Mouse (Mus musculus) embryonic facial prominence, embryonic 10.5 days (tissue): Measurements from ENCODE around the gene Stxbp6. TPM values are rescaled to one million over a fixed set of nuclear protein-coding genes. Genes with fewer than 3 reads are reported as not detected.

Experiments used
- DNase-seq: peaks from one replicate; pipeline ENCODE4 v3.0.0-alpha.2; 2017; ENCODE audit warnings: low spot score
- H3K27ac ChIP-seq: fragments of 300-500 bp; sonication (generic); replicated peaks from 2 replicates; pipeline ENCODE4 v1.5.1; 2016; ENCODE audit warnings: mild to moderate bottlenecking
- H3K27me3 ChIP-seq: fragments of 300-500 bp; sonication (generic); replicated peaks from 2 replicates; pipeline ENCODE4 v1.6.1; 2016; ENCODE audit warnings: low read depth, mild to moderate bottlenecking; ENCODE audit not compliant: poor library complexity, severe bottlenecking
- H3K36me3 ChIP-seq: fragments of 300-500 bp; sonication (generic); replicated peaks from 2 replicates; pipeline ENCODE4 v1.6.1; 2016; ENCODE audit warnings: mild to moderate bottlenecking, moderate library complexity
- H3K4me1 ChIP-seq: fragments of 300-500 bp; sonication (generic); 2 replicates; pipeline ENCODE4 v1.6.1; 2016
- H3K4me3 ChIP-seq: fragments of 300-500 bp; sonication (generic); 2 replicates; pipeline ENCODE4 v1.5.1; 2016; ENCODE audit warnings: mild to moderate bottlenecking, moderate library complexity
- H3K9me3 ChIP-seq: fragments of 300-500 bp; sonication (generic); 2 replicates; pipeline ENCODE4 v1.6.1; 2016; ENCODE audit warnings: mild to moderate bottlenecking
- WGBS: fragments of 180-500 bp; shearing (Covaris S2); methylation state at CpG from one replicate; pipeline ENCODE4 v1.1.7; 2016; 5-methylcytosine and 5-hydroxymethylcytosine counted together
- polyA plus RNA-seq: library from polyadenylated mRNA; unstranded; fragments of >200 nt; fragmentation: Nextera tagmentation; extraction: Ambion mirVana; gene quantifications from 2 replicates; pipeline ENCODE4 v1.2.1, GENCODE M21; 2016

Stxbp6 gene
- polyA plus RNA-seq, 1 experiment from 2014 or later = 11.9 TPM

DNA sequence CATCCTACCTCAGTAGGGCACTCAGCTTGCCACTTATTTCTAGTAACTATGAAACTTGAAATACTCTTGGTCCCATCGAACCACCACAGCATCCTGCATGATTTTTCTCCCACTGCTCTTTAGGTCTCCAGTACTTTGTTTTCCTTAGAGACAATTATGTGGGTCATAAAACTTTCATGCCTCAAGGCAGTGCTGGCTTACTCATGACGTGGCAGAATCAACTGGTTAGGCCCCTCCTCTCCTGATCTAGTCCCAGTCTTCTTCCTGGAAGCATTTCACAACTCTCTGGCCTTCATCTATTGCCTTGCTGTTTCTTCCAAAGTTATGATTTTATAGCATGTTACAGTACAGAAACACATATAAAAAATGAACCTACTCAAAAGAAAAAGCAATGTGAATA is 201.8 kb downstream of the Stxbp6 start:
- no peaks in the 10 kb centered on the region for H3K4me1 ChIP-seq
- H3K4me3 ChIP-seq = no peak overlapping the region
- no peaks in the 10 kb centered on the region for H3K27me3 ChIP-seq
- 63% methylated on average over 2 of the region's 2 CpGs for WGBS
- no peaks in the 10 kb centered on the region for H3K36me3 ChIP-seq
- DNase-seq = no peak
- no peak overlapping the region for H3K27ac ChIP-seq
- H3K9me3 ChIP-seq = no peaks in the 10 kb centered on the region

DNA sequence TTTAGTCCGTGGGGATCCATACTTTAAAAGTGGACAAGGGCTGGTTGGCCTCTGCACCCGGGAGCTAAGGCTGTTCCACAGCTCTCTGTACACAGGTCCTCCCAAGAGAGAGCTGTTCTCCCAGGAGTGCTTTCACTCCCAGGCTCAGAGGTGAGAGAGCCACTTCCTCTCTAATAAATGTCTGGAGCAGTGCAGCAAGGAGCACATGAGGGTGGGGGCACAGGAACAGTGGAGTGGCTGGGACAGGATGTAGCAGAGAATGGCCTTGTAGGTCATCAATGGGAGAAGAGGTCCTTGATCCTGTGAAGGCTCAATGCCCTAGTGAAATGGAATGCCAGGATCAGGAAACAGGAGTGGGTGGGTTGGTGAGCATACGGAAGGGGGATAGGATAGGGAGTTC is 209.1 kb downstream of the Stxbp6 start:
- no peak for DNase-seq
- 84% methylated on average over 3 of the region's 3 CpGs for WGBS
- Histone ChIP-seq H3K4me3 (no peak overlapping the region), H3K27me3 (no peaks in the 10 kb centered on the region), H3K4me1 (no peaks in the 10 kb centered on the region), H3K27ac (no peak overlapping the region), H3K9me3 (no peaks in the 10 kb centered on the region), H3K36me3 (no peaks in the 10 kb centered on the region)

- no peaks in the 10 kb centered on the region for H3K27me3 ChIP-seq
- WGBS = 81% methylated on average over 5 of the region's 5 CpGs
Measured at GRCm38 (mm10) chr12:44859454-44859853, 215.1 kb downstream of the Stxbp6 start.

GRCm38 (mm10) chr12:44858110-44858885 is 216.2 kb downstream of the Stxbp6 start:
- Histone ChIP-seq H3K4me1 (no peaks in the 10 kb centered on the region), H3K27ac (no peak overlapping the region), H3K36me3 (no peaks in the 10 kb centered on the region), H3K27me3 (no peaks in the 10 kb centered on the region), H3K4me3 (no peak overlapping the region), H3K9me3 (no peaks in the 10 kb centered on the region)
- 62% methylated on average over 4 of the region's 4 CpGs for WGBS
- DNase-seq = peak; percentile 15

More at GRCm38 (mm10) chr12:44859454-44859853, 215.1 kb downstream of the Stxbp6 start:
- H3K27ac ChIP-seq = no peak overlapping the region
- no peak overlapping the region for H3K4me3 ChIP-seq
- no peaks in the 10 kb centered on the region for H3K4me1 ChIP-seq
- no peaks in the 10 kb centered on the region for H3K36me3 ChIP-seq
- no peaks in the 10 kb centered on the region for H3K9me3 ChIP-seq
- DNase-seq = no peak

- H3K36me3 ChIP-seq = no peaks in the 10 kb centered on the region
- no peak overlapping the region for H3K27ac ChIP-seq
- no peaks in the 10 kb centered on the region for H3K4me1 ChIP-seq
- no peaks in the 10 kb centered on the region for H3K27me3 ChIP-seq
- no peak for DNase-seq
- WGBS = 82% methylated on average over 1 of the region's 1 CpGs
- no peaks in the 10 kb centered on the region for H3K9me3 ChIP-seq
- no peak overlapping the region for H3K4me3 ChIP-seq
Measured at GRCm38 (mm10) chr12:44852024-44852423, 222.5 kb downstream of the Stxbp6 start.

- no peak for DNase-seq
- no peaks in the 10 kb centered on the region for H3K4me1 ChIP-seq
- no peaks in the 10 kb centered on the region for H3K27me3 ChIP-seq
- 79% methylated on average over 1 of the region's 1 CpGs for WGBS
- no peak overlapping the region for H3K4me3 ChIP-seq
- H3K9me3 ChIP-seq = no peaks in the 10 kb centered on the region
- H3K27ac ChIP-seq = no peak overlapping the region
- H3K36me3 ChIP-seq = no peaks in the 10 kb centered on the region
Measured at GRCm38 (mm10) chr12:44850516-44850915, 224.0 kb downstream of the Stxbp6 start.

DNA sequence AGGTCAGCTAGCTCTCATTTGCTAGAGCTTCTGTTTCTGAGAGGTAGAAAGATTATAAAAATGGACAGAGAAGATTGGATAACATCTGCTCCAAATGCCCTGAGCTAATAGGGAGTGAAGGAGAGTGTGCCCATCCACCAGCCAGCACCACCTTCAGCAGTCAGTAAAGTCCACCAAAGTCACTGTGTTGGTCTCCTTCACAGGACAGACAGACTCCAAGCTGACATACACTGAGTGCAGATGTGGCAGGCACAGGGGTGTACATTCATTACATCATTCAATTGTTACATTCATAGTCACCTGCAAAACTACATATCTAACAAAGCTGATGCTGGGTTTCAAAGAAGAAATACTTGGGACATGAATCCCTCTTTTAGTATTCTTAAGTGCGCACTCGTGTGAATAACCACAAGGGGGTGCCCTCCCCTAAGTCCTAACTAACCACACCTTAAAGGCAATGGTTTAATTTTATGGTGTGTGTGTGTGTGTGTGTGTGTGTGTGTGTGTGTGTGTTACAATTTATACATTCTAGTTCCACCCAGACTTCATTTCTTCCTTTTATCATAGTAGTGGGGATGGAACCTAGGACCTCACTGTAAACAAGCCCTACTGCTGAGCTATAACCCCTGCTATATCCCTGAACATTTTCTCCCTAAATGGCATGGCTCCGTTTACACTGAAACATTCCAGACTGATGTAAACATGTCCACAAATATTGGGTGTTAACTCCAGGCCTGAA is 225.9 kb downstream of the Stxbp6 start:
- H3K27ac ChIP-seq = no peak overlapping the region
- no peaks in the 10 kb centered on the region for H3K27me3 ChIP-seq
- H3K4me1 ChIP-seq = no peaks in the 10 kb centered on the region
- WGBS = 50% methylated on average over 3 of the region's 3 CpGs
- H3K9me3 ChIP-seq = no peaks in the 10 kb centered on the region
- H3K4me3 ChIP-seq = no peak overlapping the region
- DNase-seq = peak; percentile 45
- H3K36me3 ChIP-seq = no peaks in the 10 kb centered on the region

DNA sequence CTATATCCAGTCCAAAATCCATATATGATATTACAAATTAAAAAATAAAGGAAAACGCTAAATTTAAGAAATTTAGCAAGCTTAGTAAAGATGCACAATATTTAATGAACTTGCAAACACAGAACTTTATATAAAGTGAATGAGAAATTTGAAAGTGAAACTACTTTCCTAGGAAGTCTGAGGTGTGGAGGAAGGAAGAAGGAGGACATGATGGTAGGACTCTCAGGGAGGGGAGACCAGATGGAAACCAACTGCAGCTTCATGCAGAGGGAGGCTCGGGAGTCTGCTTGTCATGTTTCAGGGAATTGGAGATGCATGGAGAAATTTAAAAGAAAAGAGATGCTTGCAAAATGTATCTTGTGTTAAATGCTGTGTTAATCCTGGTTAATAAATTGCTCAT is 233.9 kb downstream of the Stxbp6 start:
- H3K27ac ChIP-seq = no peak overlapping the region
- no peaks in the 10 kb centered on the region for H3K36me3 ChIP-seq
- no peak for DNase-seq
- no peaks in the 10 kb centered on the region for H3K27me3 ChIP-seq
- 75% methylated on average over 2 of the region's 2 CpGs for WGBS
- no peaks in the 10 kb centered on the region for H3K9me3 ChIP-seq
- H3K4me1 ChIP-seq = peaks cover 11% of the 10 kb centered on the region
- H3K4me3 ChIP-seq = no peak overlapping the region

GRCm38 (mm10) chr12:44839594-44840373 is 234.7 kb downstream of the Stxbp6 start:
- DNase-seq = no peak
- H3K9me3 ChIP-seq = no peaks in the 10 kb centered on the region
- H3K4me3 ChIP-seq = no peak overlapping the region
- H3K27ac ChIP-seq = no peak overlapping the region; the same call in 1 of the 2 replicates
- no peaks in the 10 kb centered on the region for H3K36me3 ChIP-seq
- 51% methylated on average over 7 of the region's 7 CpGs for WGBS
- peaks cover 11% of the 10 kb centered on the region for H3K4me1 ChIP-seq
- H3K27me3 ChIP-seq = no peaks in the 10 kb centered on the region

- H3K36me3 ChIP-seq = no peaks in the 10 kb centered on the region
- H3K27ac ChIP-seq = no peak overlapping the region
- H3K4me1 ChIP-seq = peaks cover 11% of the 10 kb centered on the region
- peaks cover 6% of the 10 kb centered on the region; the same call in 1 of the 2 replicates for H3K9me3 ChIP-seq
- WGBS = 66% methylated on average over 1 of the region's 1 CpGs
- no peaks in the 10 kb centered on the region for H3K27me3 ChIP-seq
- H3K4me3 ChIP-seq = no peak overlapping the region
- no peak for DNase-seq
Measured at GRCm38 (mm10) chr12:44835879-44836467, 238.5 kb downstream of the Stxbp6 start.

DNA sequence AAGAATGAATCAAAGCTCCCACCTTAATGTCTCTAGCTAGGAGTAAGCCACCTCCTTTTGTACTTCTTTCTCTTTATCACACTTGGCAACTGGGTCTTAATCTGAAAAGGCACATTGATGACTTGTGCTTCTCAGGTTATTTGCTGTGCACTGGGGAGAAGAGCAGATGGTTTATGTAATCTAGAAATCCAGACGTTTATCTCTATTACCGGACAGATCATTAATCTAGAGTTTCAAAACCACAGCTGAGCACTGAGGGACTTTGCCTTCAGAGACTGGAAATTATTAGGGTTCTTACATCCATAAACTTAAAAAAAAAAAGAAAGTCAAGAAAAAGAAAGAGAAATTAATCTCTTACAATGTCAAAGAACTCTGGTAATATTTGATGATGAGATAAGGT is 262.6 kb downstream of the Stxbp6 start:
- no peak overlapping the region for H3K4me3 ChIP-seq
- no peaks in the 10 kb centered on the region for H3K36me3 ChIP-seq
- no peak overlapping the region for H3K27ac ChIP-seq
- H3K27me3 ChIP-seq = no peaks in the 10 kb centered on the region
- H3K9me3 ChIP-seq = no peaks in the 10 kb centered on the region
- H3K4me1 ChIP-seq = no peaks in the 10 kb centered on the region
- no peak for DNase-seq
- WGBS = 91% methylated on average over 2 of the region's 2 CpGs

- DNase-seq = no peak
- Histone ChIP-seq H3K4me1 (no peaks in the 10 kb centered on the region), H3K27ac (no peak overlapping the region), H3K9me3 (no peaks in the 10 kb centered on the region), H3K27me3 (no peaks in the 10 kb centered on the region), H3K36me3 (no peaks in the 10 kb centered on the region), H3K4me3 (no peak overlapping the region)
Measured at GRCm38 (mm10) chr12:44804213-44804612, 270.3 kb downstream of the Stxbp6 start.
